Mouse (Mus musculus): ENCODE measurements around the gene Copz2. TPM values are rescaled to one million over a fixed set of nuclear protein-coding genes. Genes with fewer than 3 reads are reported as not detected.
"Not testable (repeated sequence)": the region's sequence is repeated elsewhere in the genome, so short reads cannot be mapped to it uniquely, and the experiment has no call there.

Gene Copz2
- total RNA-seq, 2 experiments from 2014 or later = 28.2 to 31.1 TPM

- no peak for DNase-seq
Observed at GRCm38 (mm10) chr11:96828881-96829280, 20.8 kb upstream of the Copz2 start.

DNA sequence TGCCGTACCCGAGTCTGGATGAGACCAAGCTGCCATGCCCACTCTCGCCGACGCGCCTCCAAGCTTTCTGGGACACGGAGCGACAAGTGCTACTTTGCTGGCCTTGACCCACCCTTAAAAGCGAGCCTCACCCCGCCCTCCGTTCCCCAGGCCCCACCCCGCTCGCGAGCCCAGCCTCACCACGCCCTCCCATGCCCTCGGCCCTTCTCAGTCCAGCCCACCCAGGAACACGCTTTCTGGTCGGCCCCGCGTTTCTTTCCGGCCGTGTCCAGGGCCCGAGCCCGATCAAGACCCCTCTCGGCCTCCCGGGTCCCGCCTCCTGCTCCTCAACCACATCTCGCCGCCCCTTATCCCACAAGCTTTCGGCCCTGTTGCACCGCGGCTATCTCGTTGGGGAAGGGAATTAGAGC is 20.3 kb upstream of the Copz2 start:
- peak; percentile 92 for DNase-seq

- DNase-seq = peak; percentile 100
Observed at GRCm38 (mm10) chr11:96829813-96830538, 19.7 kb upstream of the Copz2 start, which contains the start of gene Nfe2l1. Gene Nfe2l1, minus strand, starts transcription at chr11:96829968.

- no peak for DNase-seq
Observed at GRCm38 (mm10) chr11:96830539-96831216, 19.0 kb upstream of the Copz2 start.

DNA sequence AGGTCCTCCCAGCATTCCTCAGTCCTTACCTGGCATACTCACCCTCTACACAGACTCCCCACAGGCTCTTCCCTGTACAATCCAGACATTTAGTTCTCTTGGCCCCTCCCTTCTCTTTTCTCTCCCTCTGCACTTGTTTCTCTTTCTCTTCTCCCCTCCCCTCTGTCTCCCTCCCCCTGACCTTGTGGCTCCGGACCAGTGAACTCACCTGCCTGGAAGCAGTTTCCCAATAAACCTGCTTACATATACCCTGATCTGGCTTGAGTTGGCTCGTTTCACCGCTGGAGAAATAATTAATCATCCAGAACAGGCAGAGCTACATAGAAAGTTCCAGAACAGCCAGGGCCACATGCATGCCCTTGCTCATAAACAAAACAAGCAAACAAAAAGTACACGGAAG is 18.2 kb upstream of the Copz2 start:
- DNase-seq = no peak

DNA sequence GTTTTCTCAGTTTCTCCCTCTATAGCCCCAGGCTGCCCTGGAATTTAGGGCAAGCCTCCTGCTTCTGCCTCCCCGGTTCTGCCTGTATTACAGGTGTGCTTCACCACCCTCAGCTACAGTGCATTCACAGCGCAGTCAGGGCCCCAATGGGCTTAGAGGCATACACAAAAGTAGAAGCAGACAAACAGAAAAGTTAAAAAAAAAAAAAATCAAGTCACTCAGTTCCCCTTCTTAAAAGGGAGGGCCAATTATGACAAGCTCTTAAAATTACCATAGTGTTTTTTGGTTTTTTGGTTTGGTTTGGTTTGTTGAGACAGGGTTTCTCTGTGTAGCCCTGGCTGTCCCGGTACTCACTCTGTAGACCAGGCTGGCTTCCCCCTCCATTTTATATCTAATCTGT is 17.1 kb upstream of the Copz2 start:
- DNase-seq = no peak

- no peak for DNase-seq
Observed at GRCm38 (mm10) chr11:96832973-96833372, 16.7 kb upstream of the Copz2 start.

GRCm38 (mm10) chr11:96834127-96834526 is 15.5 kb upstream of the Copz2 start:
- DNase-seq = no peak

DNA sequence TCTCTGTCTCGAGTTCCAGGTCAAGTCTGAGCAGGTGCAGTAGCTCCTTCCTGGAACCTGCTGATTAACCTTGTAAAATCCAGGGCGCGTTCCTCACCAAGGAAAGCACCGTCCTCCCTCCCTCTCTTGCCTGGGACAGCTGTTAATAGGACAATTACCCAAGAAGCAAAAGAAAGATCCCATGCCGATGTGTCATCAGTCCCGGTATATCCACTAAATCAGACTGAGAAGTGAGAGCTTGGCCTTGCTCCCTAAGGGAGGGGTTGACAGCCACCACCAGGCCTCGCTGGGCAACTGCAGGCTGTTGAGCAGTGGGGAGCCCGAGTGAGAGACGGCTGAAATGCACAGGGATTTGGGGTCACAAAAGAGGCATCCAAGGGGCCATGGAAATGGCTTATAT is 12.4 kb upstream of the Copz2 start:
- DNase-seq = no peak

GRCm38 (mm10) chr11:96838341-96838740 is 11.3 kb upstream of the Copz2 start:
- DNase-seq = no peak

GRCm38 (mm10) chr11:96839428-96839827 is 10.2 kb upstream of the Copz2 start:
- DNase-seq = no peak

DNA sequence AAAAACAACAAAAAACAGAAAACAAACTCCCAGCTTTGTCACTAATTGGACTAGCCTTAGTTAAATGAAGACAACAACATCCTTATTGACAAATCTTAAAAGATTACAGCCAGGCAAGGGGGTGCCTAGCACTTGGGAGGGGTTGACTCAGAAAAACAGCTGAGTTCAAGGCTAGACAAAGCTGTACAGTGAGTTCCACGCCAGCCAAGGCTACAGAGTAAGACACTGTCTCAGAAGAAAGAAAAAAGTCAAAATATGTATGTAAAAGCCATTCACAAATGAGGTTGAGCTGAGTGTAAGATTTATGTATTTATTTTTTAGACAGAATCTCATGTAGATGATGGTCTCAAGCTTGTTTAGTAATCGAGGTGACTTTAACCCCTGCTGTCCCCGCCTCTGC is 9.8 kb upstream of the Copz2 start:
- no peak for DNase-seq

GRCm38 (mm10) chr11:96840290-96840689 is 9.4 kb upstream of the Copz2 start:
- DNase-seq = no peak

DNA sequence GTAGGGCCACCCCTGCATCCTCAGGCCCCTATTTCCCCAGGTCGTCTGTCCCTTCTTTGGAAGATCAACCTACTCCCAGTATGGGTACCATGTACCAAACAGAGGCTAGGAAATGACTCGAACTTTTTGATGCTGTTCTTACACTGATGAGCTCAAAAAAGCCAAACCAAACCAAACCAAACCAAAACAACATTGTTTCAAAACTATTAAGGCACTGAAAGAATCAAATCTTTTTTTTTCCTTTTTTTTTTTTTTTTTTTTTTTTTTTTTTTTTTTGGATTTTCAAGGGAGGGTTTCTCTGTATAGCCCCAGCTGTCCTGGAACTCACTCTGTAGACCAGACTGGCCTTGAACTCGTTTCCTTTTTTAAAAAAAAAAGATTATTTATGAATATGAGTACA is 6.0 kb upstream of the Copz2 start:
- DNase-seq = no peak

DNA sequence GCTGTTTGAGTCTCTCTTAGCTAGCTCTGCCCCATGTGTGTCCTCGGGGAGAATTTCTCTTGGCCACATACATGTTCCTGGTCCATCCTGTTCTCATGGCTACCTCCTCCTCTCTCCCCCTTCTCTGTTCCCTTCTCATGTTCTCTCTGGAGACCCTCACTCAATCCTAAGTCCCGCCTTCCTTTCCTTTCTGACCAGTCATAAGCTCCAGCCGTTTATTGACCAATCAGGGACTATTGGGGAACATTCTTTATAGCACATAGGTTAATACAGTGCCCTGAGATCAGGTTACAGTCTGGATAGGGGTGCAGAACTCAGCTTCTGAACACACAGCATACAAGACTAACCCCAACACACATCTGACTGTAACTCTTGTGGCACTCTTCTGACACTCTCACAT is 2.4 kb upstream of the Copz2 start:
- DNase-seq = no peak

DNA sequence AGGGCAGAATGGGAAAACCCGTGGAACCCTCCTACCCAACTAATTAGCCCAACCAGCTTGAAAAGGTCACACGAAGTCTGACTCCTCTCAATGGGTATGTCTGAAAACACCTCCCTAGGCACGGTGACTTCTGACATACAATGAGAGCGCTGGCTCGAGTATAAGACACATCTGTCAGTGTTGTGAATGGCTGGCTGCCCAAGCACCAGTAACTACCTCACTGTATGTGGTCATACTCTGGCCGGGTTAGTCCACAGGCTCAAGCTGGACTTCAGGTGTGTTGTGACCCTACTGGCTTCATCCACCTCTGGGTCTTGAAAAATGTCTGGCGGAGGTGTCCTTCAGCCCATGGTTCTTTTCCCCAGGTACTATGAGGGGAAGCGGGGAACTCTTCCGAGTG is 976 bp upstream of the Copz2 start:
- no peak for DNase-seq

GRCm38 (mm10) chr11:96849145-96849544 is 525 bp upstream of the Copz2 start:
- not testable (repeated sequence) for DNase-seq

DNA sequence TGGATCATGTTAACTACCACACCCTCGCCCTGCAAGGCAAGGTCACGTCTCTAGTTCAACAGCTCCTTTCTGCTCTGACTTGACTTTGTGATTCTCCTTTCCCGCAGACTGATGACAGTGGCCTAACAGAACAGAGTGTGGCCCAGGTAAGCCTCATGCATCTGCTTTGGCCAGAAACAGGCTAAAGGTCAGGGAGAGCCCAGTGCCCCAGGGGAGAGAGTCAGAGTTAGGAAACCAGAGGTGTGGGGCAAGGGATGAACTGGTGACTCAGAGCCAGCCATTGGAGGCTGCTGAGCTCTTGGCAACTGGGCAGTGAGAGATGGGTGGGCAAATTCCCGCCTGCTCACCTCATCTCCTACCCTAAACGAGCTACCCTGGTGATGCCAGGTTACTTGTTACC is 7.8 kb downstream of the Copz2 start:
- DNase-seq = no peak

DNA sequence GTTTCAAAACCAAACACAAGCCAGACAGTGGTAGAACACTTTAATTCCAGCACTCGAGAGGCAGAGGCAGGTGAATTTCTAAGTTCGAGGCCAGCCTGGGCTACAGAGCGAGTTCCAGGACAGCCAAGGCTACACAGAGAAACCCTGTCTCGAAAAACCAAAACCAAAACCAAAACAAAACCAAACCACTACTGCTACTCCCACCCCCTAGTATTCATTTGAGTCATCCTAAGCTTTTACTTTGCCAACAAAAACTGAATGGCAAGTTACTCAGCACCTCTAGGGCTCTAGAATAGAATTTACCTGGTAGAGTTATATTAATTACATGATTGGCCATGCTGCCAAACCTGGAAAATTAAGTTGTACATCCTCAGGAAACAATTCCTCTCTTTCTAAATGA is 10.0 kb downstream of the Copz2 start:
- DNase-seq = no peak

- peak; percentile 82 for DNase-seq
Observed at GRCm38 (mm10) chr11:96860564-96860963, 10.9 kb downstream of the Copz2 start.

DNA sequence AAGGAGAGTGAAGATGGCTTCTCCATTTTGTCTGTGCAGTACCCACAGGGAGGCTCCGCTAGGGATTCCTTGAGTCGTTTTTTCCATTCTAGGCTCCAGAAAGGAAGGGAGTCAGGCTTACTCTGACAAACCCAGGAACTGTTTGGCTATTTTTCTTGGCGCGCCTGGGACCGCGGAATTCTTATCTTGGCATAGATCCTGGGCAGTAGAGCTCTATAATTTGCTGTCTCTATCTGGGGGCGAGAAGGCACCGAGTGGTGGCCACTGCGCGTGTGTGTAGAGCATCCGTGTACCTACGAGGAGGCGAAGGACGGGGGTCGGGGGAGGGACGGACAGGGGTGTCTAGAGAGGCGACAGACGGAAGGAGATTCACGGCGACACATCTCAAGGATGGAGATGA is 11.8 kb downstream of the Copz2 start:
- DNase-seq = peak; percentile 65

DNA sequence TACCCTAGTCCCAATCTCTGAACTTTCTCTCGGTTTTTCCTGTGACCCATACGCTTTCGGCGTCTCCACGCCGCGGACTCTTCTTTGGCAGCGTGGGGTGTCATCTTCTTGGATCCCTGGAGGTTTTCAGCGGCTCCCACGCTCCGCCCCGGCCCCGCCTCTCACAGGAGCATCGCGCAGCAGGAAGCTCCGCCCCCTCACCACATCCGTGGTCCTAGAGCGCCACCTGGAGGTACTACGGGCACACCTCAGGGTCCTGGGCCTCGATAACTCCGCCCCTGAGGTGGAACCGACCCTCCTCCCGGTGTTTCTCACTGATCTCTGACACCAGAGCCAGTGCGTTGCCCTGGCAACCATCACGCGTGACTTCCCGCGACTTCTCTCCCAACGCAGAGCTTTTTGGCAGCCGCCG is 12.2 kb downstream of the Copz2 start:
- DNase-seq = peak; percentile 92

GRCm38 (mm10) chr11:96862534-96862933 is 12.9 kb downstream of the Copz2 start:
- no peak for DNase-seq

Data from gastrocnemius, postnatal 25 days (tissue).